Mouse (Mus musculus): ENCODE measurements around the gene Cfl2. TPM values are rescaled to one million over a fixed set of nuclear protein-coding genes. Genes with fewer than 3 reads are reported as not detected.
A peak's percentile ranks its signal among the peaks of the same experiment; 100 is the strongest.

Gene Cfl2
- polyA plus RNA-seq, 1 experiment = 27.8 TPM

GRCm38 (mm10) chr12:54861991-54862605 is 579 bp downstream of the Cfl2 start:
- Histone ChIP-seq H3K4me1 (ENCODE audit: control insufficient read depth, insufficient read depth, low read length) (peaks cover 3% of the 10 kb centered on the region), H3K4me3 (replicated peaks; ENCODE audit: extremely low read depth, low read depth, low read length) (peak overlapping the region; percentile 67)
- under 1% methylated on average over 36 of the region's 36 CpGs for WGBS
- DNase-seq = peak; percentile 71
- TF ChIP-seq CTCF (IDR thresholded peaks at IDR 0.05; ENCODE audit: insufficient read depth, low read length) (no peak), POLR2A (IDR thresholded peaks at IDR 0.05; ENCODE audit: borderline replicate concordance, extremely low read depth, low read depth, low read length) (no peak)

DNA sequence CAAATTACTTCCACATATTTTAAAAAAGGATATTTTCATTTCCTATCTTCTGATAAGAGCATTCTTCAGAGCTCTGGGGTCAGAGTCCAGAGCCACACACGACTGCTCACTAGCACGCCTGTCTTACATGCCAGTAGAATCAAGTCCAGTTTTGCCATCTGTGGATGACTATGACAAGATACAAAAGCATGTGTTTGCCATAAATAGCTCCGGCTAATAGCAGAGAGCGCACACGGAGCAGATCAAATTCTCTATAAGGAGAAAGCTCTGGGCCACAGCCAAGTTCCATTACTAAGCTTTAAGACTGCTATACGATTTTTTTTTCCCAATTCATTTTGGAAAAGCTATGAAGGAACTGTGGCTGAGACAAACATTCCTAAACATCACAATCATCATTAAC is 3.1 kb downstream of the Cfl2 start:
- H3K4me3 ChIP-seq (replicated peaks; ENCODE audit: extremely low read depth, low read depth, low read length) = no peak overlapping the region
- 41% methylated on average over 6 of the region's 6 CpGs for WGBS
- no peak for DNase-seq
- TF ChIP-seq POLR2A (IDR thresholded peaks at IDR 0.05; ENCODE audit: borderline replicate concordance, extremely low read depth, low read depth, low read length) (no peak), CTCF (IDR thresholded peaks at IDR 0.05; ENCODE audit: insufficient read depth, low read length) (no peak)
- H3K4me1 ChIP-seq (ENCODE audit: control insufficient read depth, insufficient read depth, low read length) = peaks cover 3% of the 10 kb centered on the region

DNA sequence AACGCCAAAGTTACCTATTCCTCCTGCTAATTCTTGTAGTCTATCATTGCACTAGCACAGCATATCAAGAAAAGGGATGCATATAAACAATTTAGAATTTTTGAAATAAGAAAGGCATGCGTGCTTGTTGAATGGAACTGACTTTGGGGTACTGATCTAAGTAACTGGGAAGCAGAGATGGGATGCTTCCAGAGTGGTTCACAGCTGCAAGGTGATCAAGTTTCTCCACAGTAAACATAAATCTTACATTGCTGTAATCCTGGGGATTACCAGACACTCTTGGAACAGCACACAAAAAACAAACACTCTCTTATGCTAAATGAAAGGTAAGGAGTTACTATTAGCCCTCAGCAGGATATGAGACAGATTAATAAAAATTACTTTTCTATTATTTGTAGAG is 12.1 kb downstream of the Cfl2 start:
- H3K4me1 ChIP-seq (ENCODE audit: control insufficient read depth, insufficient read depth, low read length) = no peaks in the 10 kb centered on the region
- H3K4me3 ChIP-seq (replicated peaks; ENCODE audit: extremely low read depth, low read depth, low read length) = no peak overlapping the region
- no peak for DNase-seq
- no peak for TF ChIP-seq CTCF (IDR thresholded peaks at IDR 0.05; ENCODE audit: insufficient read depth, low read length)
- no peak for TF ChIP-seq POLR2A (IDR thresholded peaks at IDR 0.05; ENCODE audit: borderline replicate concordance, extremely low read depth, low read depth, low read length)
- 79% methylated on average over 2 of the region's 2 CpGs for WGBS

DNA sequence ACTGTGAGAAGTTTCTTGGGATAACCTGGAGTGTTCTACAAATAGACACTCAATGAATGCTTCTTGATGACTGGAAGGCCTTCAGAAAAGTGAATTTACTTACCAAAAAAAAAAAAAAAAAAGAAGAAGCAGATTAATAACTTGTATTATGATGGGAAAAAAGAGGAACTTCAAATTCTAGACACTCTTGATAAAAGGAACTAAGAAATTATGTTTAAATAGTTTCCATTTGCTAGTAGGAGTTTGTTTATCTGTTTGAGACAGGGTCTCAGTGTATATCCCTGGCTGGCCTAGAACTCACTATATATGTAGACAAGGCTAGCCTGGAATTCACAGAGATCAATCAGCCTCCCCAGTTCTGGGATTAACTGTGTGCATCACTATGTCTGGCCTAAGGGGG is 18.3 kb downstream of the Cfl2 start:
- TF ChIP-seq CTCF (IDR thresholded peaks at IDR 0.05; ENCODE audit: insufficient read depth, low read length) = no peak
- H3K4me3 ChIP-seq (replicated peaks; ENCODE audit: extremely low read depth, low read depth, low read length) = no peak overlapping the region
- no peak for DNase-seq
- H3K4me1 ChIP-seq (ENCODE audit: control insufficient read depth, insufficient read depth, low read length) = no peaks in the 10 kb centered on the region

- WGBS = 82% methylated on average over 1 of the region's 1 CpGs
- no peak for DNase-seq
- no peak overlapping the region for H3K4me3 ChIP-seq (replicated peaks; ENCODE audit: extremely low read depth, low read depth, low read length)
- TF ChIP-seq POLR2A (IDR thresholded peaks at IDR 0.05; ENCODE audit: borderline replicate concordance, extremely low read depth, low read depth, low read length) = no peak
- no peak for TF ChIP-seq CTCF (IDR thresholded peaks at IDR 0.05; ENCODE audit: insufficient read depth, low read length)
- H3K4me1 ChIP-seq (ENCODE audit: control insufficient read depth, insufficient read depth, low read length) = no peaks in the 10 kb centered on the region
Observed at GRCm38 (mm10) chr12:54841576-54841975, 21.1 kb downstream of the Cfl2 start.

GRCm38 (mm10) chr12:54839815-54840214 is 22.9 kb downstream of the Cfl2 start:
- DNase-seq = no peak
- Histone ChIP-seq H3K4me1 (ENCODE audit: control insufficient read depth, insufficient read depth, low read length) (peaks cover 2% of the 10 kb centered on the region; the same call in 1 of the 2 replicates), H3K4me3 (replicated peaks; ENCODE audit: extremely low read depth, low read depth, low read length) (no peak overlapping the region)
- 76% methylated on average over 2 of the region's 2 CpGs for WGBS
- no peak for TF ChIP-seq POLR2A (IDR thresholded peaks at IDR 0.05; ENCODE audit: borderline replicate concordance, extremely low read depth, low read depth, low read length)
- TF ChIP-seq CTCF (IDR thresholded peaks at IDR 0.05; ENCODE audit: insufficient read depth, low read length) = no peak

GRCm38 (mm10) chr12:54838931-54839330 is 23.7 kb downstream of the Cfl2 start:
- H3K4me1 ChIP-seq (ENCODE audit: control insufficient read depth, insufficient read depth, low read length) = peaks cover 2% of the 10 kb centered on the region; the same call in 1 of the 2 replicates
- DNase-seq = no peak
- TF ChIP-seq POLR2A (IDR thresholded peaks at IDR 0.05; ENCODE audit: borderline replicate concordance, extremely low read depth, low read depth, low read length) = no peak
- TF ChIP-seq CTCF (IDR thresholded peaks at IDR 0.05; ENCODE audit: insufficient read depth, low read length) = no peak
- H3K4me3 ChIP-seq (replicated peaks; ENCODE audit: extremely low read depth, low read depth, low read length) = no peak overlapping the region

GRCm38 (mm10) chr12:54835608-54836570 is 26.8 kb downstream of the Cfl2 start:
- TF ChIP-seq CTCF (IDR thresholded peaks at IDR 0.05; ENCODE audit: insufficient read depth, low read length) = no peak
- no peak for TF ChIP-seq POLR2A (IDR thresholded peaks at IDR 0.05; ENCODE audit: borderline replicate concordance, extremely low read depth, low read depth, low read length)
- no peak for DNase-seq
- no peak overlapping the region for H3K4me3 ChIP-seq (replicated peaks; ENCODE audit: extremely low read depth, low read depth, low read length)
- H3K4me1 ChIP-seq (ENCODE audit: control insufficient read depth, insufficient read depth, low read length) = peaks cover 2% of the 10 kb centered on the region; the same call in 1 of the 2 replicates
- WGBS = 64% methylated on average over 18 of the region's 18 CpGs

- peaks cover 2% of the 10 kb centered on the region; the same call in 1 of the 2 replicates for H3K4me1 ChIP-seq (ENCODE audit: control insufficient read depth, insufficient read depth, low read length)
- H3K4me3 ChIP-seq (replicated peaks; ENCODE audit: extremely low read depth, low read depth, low read length) = peak overlapping the region; percentile 44
- 2% methylated on average over 11 of the region's 11 CpGs for WGBS
- peak; percentile 77 for DNase-seq
- TF ChIP-seq CTCF (IDR thresholded peaks at IDR 0.05; ENCODE audit: insufficient read depth, low read length) (no peak), POLR2A (IDR thresholded peaks at IDR 0.05; ENCODE audit: borderline replicate concordance, extremely low read depth, low read depth, low read length) (no peak)
Observed at GRCm38 (mm10) chr12:54834925-54835447, 27.7 kb downstream of the Cfl2 start.
